ENCODE assay signal across 8 mouse cellular contexts in the genomic region with DNA sequence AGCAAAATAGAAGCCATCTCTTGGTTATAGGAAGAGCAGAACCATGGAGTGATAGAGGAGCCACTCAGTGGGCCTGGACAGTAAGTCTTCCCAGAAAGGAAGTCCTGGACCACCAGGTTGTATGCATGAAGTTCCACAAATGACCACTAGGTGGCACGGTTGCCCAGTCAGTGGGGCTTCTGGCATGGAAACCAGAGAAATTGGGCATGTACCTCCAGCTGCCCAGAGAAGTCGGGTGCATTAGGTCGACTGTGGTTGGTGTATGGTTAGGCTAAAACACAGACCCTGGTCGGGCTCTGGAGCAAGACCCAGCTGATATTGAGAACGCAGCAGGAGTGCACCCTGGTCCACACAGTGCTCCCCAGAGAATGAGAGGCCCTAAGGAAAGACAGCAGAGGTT. TPM values are rescaled to one million over a fixed set of nuclear protein-coding genes. Genes with fewer than 3 reads are reported as not detected.
A peak's percentile ranks its signal among the peaks of the same experiment; 100 is the strongest.
DNase-seq lines count a peak whose midpoint lies in the region; ATAC-seq and TF ChIP-seq lines count a peak whose summit lies in the region.

No protein-coding gene starts in this region.

- 0 out of 2 replicates have a peak, but pooled peaks cover 7% of the 10 kb centered on the region for H3K27me3 ChIP-seq in limb, embryonic 12.5 days
- H3K27me3 ChIP-seq in midbrain, postnatal 0 days (ENCODE audit: insufficient read depth, low read length), result no peaks in the 10 kb centered on the region
- H3K27me3 ChIP-seq in spleen, adult 2 months (ENCODE audit: control insufficient read depth, insufficient read depth, low read length), result no peaks in the 10 kb centered on the region

- no peak overlapping the region for H3K4me2 ChIP-seq in limb, embryonic 12.5 days
- no peak overlapping the region for H3K4me2 ChIP-seq in midbrain, postnatal 0 days (ENCODE audit: low read depth, low read length, poor library complexity, severe bottlenecking)

- no peak overlapping the region for H3K4me3 ChIP-seq in limb, embryonic 12.5 days (replicated peaks)
- no peak overlapping the region for H3K4me3 ChIP-seq in midbrain, postnatal 0 days (ENCODE audit: low read depth, low read length)
- no peak overlapping the region for H3K4me3 ChIP-seq in spleen, adult 2 months (ENCODE audit: extremely low read depth, insufficient read depth, insufficient read length)

- ATAC-seq in limb, embryonic 12.5 days (ENCODE audit: insufficient number of reproducible peaks, insufficient read depth, low FRiP score, low TSS enrichment, low read depth), result 0 out of 2 replicates have a peak, but pooled peaks have one; percentile 29
- ATAC-seq in midbrain, postnatal 0 days (ENCODE audit: low FRiP score), result peak; percentile 48

- no peak for TF ChIP-seq POLR2A in spleen, adult 2 months (IDR thresholded peaks at IDR 0.05; ENCODE audit: low read depth, low read length)

- TF ChIP-seq CTCF in midbrain, postnatal 0 days (IDR thresholded peaks at IDR 0.05), result peak; percentile 99
- peak; percentile 95; the same call in 1 of the 2 replicates for TF ChIP-seq CTCF in spleen, adult 2 months (IDR thresholded peaks at IDR 0.05; ENCODE audit: extremely low read depth, insufficient read depth, insufficient read length, insufficient replicate concordance)

- no peaks in the 10 kb centered on the region for H3K36me3 ChIP-seq in limb, embryonic 12.5 days
- H3K36me3 ChIP-seq in midbrain, postnatal 0 days (ENCODE audit: insufficient read depth, low read length), result no peaks in the 10 kb centered on the region
- no peaks in the 10 kb centered on the region for H3K36me3 ChIP-seq in spleen, adult 2 months (ENCODE audit: control insufficient read depth, insufficient read depth, low read length)

- no peaks in the 10 kb centered on the region for H3K9me3 ChIP-seq in limb, embryonic 12.5 days
- H3K9me3 ChIP-seq in midbrain, postnatal 0 days (ENCODE audit: low read length), result no peaks in the 10 kb centered on the region

- WGBS in limb, embryonic 12.5 days, result 5% methylated on average over 5 of the region's 5 CpGs
- WGBS in midbrain, postnatal 0 days, result 3% methylated on average over 5 of the region's 5 CpGs
- WGBS in spleen, adult 2 months, result 0% methylated on average over 5 of the region's 5 CpGs

- peaks cover 7% of the 10 kb centered on the region; the same call in 1 of the 2 replicates for H3K4me1 ChIP-seq in limb, embryonic 12.5 days (replicated peaks)
- no peaks in the 10 kb centered on the region for H3K4me1 ChIP-seq in midbrain, postnatal 0 days (ENCODE audit: insufficient read depth, low read length)
- no peaks in the 10 kb centered on the region; the same call in 1 of the 2 replicates for H3K4me1 ChIP-seq in spleen, adult 2 months (ENCODE audit: control insufficient read depth, insufficient read depth, insufficient read length)

- H3K9ac ChIP-seq in limb, embryonic 12.5 days (replicated peaks), result no peak overlapping the region
- no peak overlapping the region for H3K9ac ChIP-seq in midbrain, postnatal 0 days (replicated peaks; ENCODE audit: low read length, poor library complexity, severe bottlenecking)

- H3K27ac ChIP-seq in limb, embryonic 12.5 days, result no peak overlapping the region
- H3K27ac ChIP-seq in midbrain, postnatal 0 days (ENCODE audit: low read depth, low read length), result no peak overlapping the region
- H3K27ac ChIP-seq in spleen, adult 2 months (ENCODE audit: insufficient read depth, low read length), result no peak overlapping the region

- DNase-seq in 3T3-L1 (ENCODE audit: low read depth, low spot score), result peak; percentile 92
- DNase-seq in adrenal gland, postnatal 10 days, result peak; percentile 93
- peak; percentile 80 for DNase-seq in embryo, embryonic 11.5 days (ENCODE audit: low read depth, low spot score)
- peak; percentile 81 to 83 for DNase-seq in gastrocnemius, postnatal 4 days (ENCODE audit: low spot score in 2 of 2)
- DNase-seq in kidney, adult 8-10 months, result peak; percentile 51 to 84
- peak; percentile 89 for DNase-seq in midbrain, postnatal 0 days (ENCODE audit: low spot score)
- peak; percentile 53 to 82 for DNase-seq in spleen, adult 2 months (ENCODE audit: low read depth in 1 of 2, low spot score in 2 of 2)

RNA-seq across cellular contexts. Expression of a gene that starts 38.8 kb away (rescaled TPM):
- total RNA-seq in adrenal gland, postnatal 10 days (2021), result 1 to 10 TPM; 1.6 to 1.8 TPM
- 1 to 10 TPM; 1.6 to 1.8 TPM for total RNA-seq in gastrocnemius, postnatal 4 days (2021)
- polyA plus RNA-seq in limb, embryonic 12.5 days (2016; fragmentation: Nextera tagmentation; extraction: Ambion mirVana), result 5.1 and 5.6 TPM in 2 replicates
- total RNA-seq in midbrain, postnatal 0 days (2014; rRNA removed), result 0.14 and 1.1 TPM in 2 replicates
- 0.22 and 0.25 TPM in 2 replicates for polyA plus RNA-seq in midbrain, postnatal 0 days (2015; fragmentation: Nextera tagmentation; extraction: Ambion mirVana)
- 1.9 and 6.8 TPM in 2 replicates for polyA plus RNA-seq in spleen, adult 2 months (2012; rRNA removed)
